Mouse (Mus musculus): ENCODE measurements around the gene Pkig. TPM values are rescaled to one million over a fixed set of nuclear protein-coding genes. Genes with fewer than 3 reads are reported as not detected.

Gene Pkig
- polyA plus RNA-seq (2016; fragmentation: Nextera tagmentation; extraction: Ambion mirVana) = 133 and 135 TPM in 2 replicates

DNA sequence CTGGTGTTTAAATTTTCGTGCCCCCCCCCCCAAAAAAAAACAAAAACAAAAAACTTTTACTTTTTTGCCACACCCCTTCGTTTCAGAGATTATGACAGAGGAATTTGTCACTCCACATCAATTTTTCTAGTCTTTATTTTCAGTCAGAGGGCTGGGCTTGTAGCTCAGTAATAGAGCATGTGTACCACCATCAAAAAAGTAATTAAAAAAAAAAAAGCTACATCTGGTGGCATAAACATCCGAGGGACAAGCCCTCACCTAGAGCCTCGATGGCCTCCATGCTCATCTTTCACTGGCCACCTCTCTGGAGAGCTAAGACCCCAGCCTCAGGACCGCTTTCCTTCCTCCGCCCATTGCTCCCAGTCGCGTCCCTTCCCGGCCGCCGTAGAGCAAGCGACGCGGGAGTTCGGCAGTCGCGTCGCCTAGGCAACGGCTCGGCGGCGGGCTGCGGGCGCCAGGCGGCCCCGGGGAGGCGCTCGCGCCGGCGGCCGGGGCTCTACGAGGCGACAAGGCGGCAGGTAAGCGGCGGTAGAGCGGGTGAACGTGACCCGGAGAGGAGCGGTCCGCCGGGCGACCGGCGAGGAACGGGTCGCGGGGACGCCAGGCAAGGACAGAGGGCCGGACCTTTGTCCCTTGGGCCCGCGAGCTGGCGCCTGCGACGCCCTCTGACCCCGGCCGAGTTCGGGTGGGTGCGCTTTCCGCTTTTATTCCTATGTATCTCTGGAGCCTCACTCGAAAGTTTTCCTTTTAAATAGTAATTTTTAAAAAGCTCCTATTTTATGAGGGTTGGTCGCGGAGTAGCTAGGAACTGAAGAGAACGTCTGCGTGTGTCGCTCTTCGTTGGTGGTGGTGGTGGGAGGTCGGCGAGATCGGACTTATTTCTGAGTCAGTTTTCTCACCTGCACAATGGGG is at the start of gene Pkig:
Pkig (plus strand) TSS at position 412 of the 912 bp plus-strand sequence.
- 1% methylated on average over 71 of the region's 71 CpGs for WGBS
- H3K4me1 ChIP-seq (replicated peaks) = peaks cover 25% of the 10 kb centered on the region
- ATAC-seq (ENCODE audit: insufficient number of reproducible peaks, insufficient read depth, low FRiP score, low TSS enrichment, low read depth) = peak; percentile 82

DNA sequence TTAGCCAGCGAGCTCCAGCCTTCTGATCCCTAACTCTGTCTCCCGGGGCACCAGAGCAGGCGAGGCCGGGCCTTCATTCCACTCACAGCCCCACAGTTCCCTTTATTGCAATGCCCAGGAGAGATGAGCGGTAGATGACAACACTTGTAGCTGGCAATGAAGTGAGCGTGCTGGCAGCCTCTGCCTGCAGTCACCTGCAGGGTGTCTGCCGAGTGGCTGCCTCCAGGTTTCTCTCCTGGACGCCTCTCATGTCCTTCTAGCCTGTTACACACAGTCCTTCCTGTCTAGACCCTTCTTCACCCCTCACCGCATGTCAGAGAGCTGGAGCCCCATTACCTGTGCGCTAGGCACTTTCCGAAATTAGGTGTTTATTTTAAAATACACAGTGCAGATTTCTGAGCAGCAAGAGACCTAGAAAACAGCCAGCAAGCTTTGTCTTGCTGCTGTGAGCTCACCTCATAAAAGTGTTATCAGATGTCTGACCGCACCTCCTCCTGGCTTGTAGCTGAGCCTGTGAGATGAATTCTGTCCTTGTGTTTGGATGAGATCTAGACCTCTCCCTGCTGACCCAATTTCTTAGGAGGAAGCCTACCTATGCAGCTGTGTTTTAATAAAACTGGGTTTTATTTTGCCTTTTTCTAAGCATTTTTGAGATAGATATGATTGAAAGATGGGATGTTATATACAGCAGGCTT is 48.8 kb upstream of the Pkig start:
- Histone ChIP-seq H3K9me3 (peaks cover 3% of the 10 kb centered on the region; the same call in 1 of the 2 replicates), H3K4me2 (no peak overlapping the region), H3K27ac (no peak overlapping the region), H3K36me3 (peaks cover 63% of the 10 kb centered on the region), H3K9ac (replicated peaks) (no peak overlapping the region), H3K4me1 (replicated peaks) (no peaks in the 10 kb centered on the region), H3K27me3 (no peaks in the 10 kb centered on the region), H3K4me3 (replicated peaks) (no peak overlapping the region)
- 84% methylated on average over 12 of the region's 12 CpGs for WGBS
- ATAC-seq (ENCODE audit: insufficient number of reproducible peaks, insufficient read depth, low FRiP score, low TSS enrichment, low read depth) = no peak

More for the DNA sequence above, at the start of gene Pkig:
- peak within 1 kb of the TSS; percentile 80 for H3K9ac ChIP-seq (replicated peaks)
- peak within 1 kb of the TSS; percentile 59 for H3K4me2 ChIP-seq
- no peaks in the 10 kb centered on the region for H3K36me3 ChIP-seq
- H3K9me3 ChIP-seq = no peaks in the 10 kb centered on the region
- no peaks in the 10 kb centered on the region for H3K27me3 ChIP-seq
- H3K27ac ChIP-seq = peak within 1 kb of the TSS; percentile 87
- H3K4me3 ChIP-seq (replicated peaks) = peak within 1 kb of the TSS; percentile 81

- Histone ChIP-seq H3K9ac (replicated peaks) (no peak overlapping the region), H3K4me2 (no peak overlapping the region), H3K36me3 (peaks cover 81% of the 10 kb centered on the region), H3K27me3 (no peaks in the 10 kb centered on the region), H3K27ac (no peak overlapping the region), H3K4me1 (replicated peaks) (no peaks in the 10 kb centered on the region), H3K4me3 (replicated peaks) (no peak overlapping the region), H3K9me3 (peaks cover 3% of the 10 kb centered on the region; the same call in 1 of the 2 replicates)
- WGBS = 67% methylated on average over 9 of the region's 9 CpGs
- ATAC-seq (ENCODE audit: insufficient number of reproducible peaks, insufficient read depth, low FRiP score, low TSS enrichment, low read depth) = no peak
Observed at GRCm38 (mm10) chr2:163611176-163611575, 47.0 kb upstream of the Pkig start.

DNA sequence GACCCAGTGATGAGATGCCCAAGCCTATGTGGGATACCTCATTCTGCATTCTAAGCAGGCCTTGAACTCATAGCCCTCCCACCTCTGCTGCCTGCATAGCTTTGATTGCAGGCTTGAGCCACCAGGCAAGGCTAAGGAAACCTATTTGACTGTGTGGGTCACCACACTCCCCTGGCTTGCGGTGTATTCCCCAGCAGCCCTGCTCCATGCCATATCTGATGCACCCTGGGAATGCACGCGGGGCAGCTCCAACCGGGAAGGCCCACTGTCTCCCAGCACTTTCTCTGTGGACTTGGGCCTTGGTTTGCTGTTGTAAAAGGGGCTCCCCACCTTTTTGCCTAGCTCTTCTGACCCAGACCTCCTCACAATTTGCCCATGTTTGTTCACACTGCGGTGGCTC is 45.0 kb upstream of the Pkig start:
- no peaks in the 10 kb centered on the region for H3K4me1 ChIP-seq (replicated peaks)
- 97% methylated on average over 5 of the region's 5 CpGs for WGBS
- no peaks in the 10 kb centered on the region for H3K27me3 ChIP-seq
- H3K36me3 ChIP-seq = peaks cover 88% of the 10 kb centered on the region
- H3K9ac ChIP-seq (replicated peaks) = no peak overlapping the region
- H3K9me3 ChIP-seq = peaks cover 3% of the 10 kb centered on the region; the same call in 1 of the 2 replicates
- no peak overlapping the region for H3K4me3 ChIP-seq (replicated peaks)
- ATAC-seq (ENCODE audit: insufficient number of reproducible peaks, insufficient read depth, low FRiP score, low TSS enrichment, low read depth) = no peak
- no peak overlapping the region for H3K27ac ChIP-seq
- no peak overlapping the region for H3K4me2 ChIP-seq

GRCm38 (mm10) chr2:163613990-163614389 is 44.2 kb upstream of the Pkig start:
- H3K36me3 ChIP-seq = peaks cover 95% of the 10 kb centered on the region
- peaks cover 3% of the 10 kb centered on the region; the same call in 1 of the 2 replicates for H3K9me3 ChIP-seq
- WGBS = 93% methylated on average over 4 of the region's 4 CpGs
- no peak overlapping the region for H3K27ac ChIP-seq
- no peak overlapping the region for H3K9ac ChIP-seq (replicated peaks)
- H3K27me3 ChIP-seq = no peaks in the 10 kb centered on the region
- no peaks in the 10 kb centered on the region for H3K4me1 ChIP-seq (replicated peaks)
- H3K4me3 ChIP-seq (replicated peaks) = no peak overlapping the region
- H3K4me2 ChIP-seq = no peak overlapping the region
- no peak for ATAC-seq (ENCODE audit: insufficient number of reproducible peaks, insufficient read depth, low FRiP score, low TSS enrichment, low read depth)

DNA sequence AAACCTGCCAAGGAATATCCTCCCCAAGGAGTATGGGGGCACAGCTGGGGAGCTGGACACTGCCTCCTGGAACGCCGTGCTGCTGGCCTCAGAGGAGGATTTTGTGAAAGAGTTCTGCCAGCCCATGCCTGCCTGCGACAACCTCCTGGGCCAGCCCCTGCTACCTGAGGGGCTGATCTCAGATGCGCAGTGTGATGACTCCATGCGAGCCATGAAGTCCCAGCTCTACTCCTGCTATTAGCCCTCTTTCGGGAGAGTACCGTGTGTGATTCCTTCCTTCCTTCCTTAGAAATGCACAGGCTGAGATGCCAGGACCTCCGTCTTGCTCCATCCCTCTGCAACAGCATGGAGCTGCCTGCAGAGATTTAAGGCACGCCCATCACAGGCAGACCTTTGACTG is 42.8 kb upstream of the Pkig start:
- peaks cover 3% of the 10 kb centered on the region; the same call in 1 of the 2 replicates for H3K9me3 ChIP-seq
- no peak for ATAC-seq (ENCODE audit: insufficient number of reproducible peaks, insufficient read depth, low FRiP score, low TSS enrichment, low read depth)
- no peak overlapping the region for H3K4me3 ChIP-seq (replicated peaks)
- WGBS = 95% methylated on average over 9 of the region's 9 CpGs
- H3K36me3 ChIP-seq = peaks cover 95% of the 10 kb centered on the region
- no peak overlapping the region for H3K27ac ChIP-seq
- H3K27me3 ChIP-seq = no peaks in the 10 kb centered on the region
- no peak overlapping the region for H3K4me2 ChIP-seq
- H3K4me1 ChIP-seq (replicated peaks) = no peaks in the 10 kb centered on the region
- no peak overlapping the region for H3K9ac ChIP-seq (replicated peaks)

- H3K4me2 ChIP-seq = no peak overlapping the region
- H3K9ac ChIP-seq (replicated peaks) = no peak overlapping the region
- no peak overlapping the region for H3K27ac ChIP-seq
- peaks cover 95% of the 10 kb centered on the region for H3K36me3 ChIP-seq
- peaks cover 3% of the 10 kb centered on the region; the same call in 1 of the 2 replicates for H3K9me3 ChIP-seq
- no peaks in the 10 kb centered on the region for H3K27me3 ChIP-seq
- no peaks in the 10 kb centered on the region for H3K4me1 ChIP-seq (replicated peaks)
- H3K4me3 ChIP-seq (replicated peaks) = no peak overlapping the region
- 92% methylated on average over 4 of the region's 4 CpGs for WGBS
- no peak for ATAC-seq (ENCODE audit: insufficient number of reproducible peaks, insufficient read depth, low FRiP score, low TSS enrichment, low read depth)
Observed at GRCm38 (mm10) chr2:163615906-163616651, 42.1 kb upstream of the Pkig start.

GRCm38 (mm10) chr2:163616652-163617227 is 41.4 kb upstream of the Pkig start:
- Histone ChIP-seq H3K9me3 (peaks cover 3% of the 10 kb centered on the region; the same call in 1 of the 2 replicates), H3K4me1 (replicated peaks) (no peaks in the 10 kb centered on the region), H3K27me3 (no peaks in the 10 kb centered on the region), H3K9ac (replicated peaks) (no peak overlapping the region), H3K36me3 (peaks cover 94% of the 10 kb centered on the region), H3K27ac (no peak overlapping the region), H3K4me2 (no peak overlapping the region), H3K4me3 (replicated peaks) (no peak overlapping the region)
- WGBS = 86% methylated on average over 3 of the region's 3 CpGs
- no peak for ATAC-seq (ENCODE audit: insufficient number of reproducible peaks, insufficient read depth, low FRiP score, low TSS enrichment, low read depth)

DNA sequence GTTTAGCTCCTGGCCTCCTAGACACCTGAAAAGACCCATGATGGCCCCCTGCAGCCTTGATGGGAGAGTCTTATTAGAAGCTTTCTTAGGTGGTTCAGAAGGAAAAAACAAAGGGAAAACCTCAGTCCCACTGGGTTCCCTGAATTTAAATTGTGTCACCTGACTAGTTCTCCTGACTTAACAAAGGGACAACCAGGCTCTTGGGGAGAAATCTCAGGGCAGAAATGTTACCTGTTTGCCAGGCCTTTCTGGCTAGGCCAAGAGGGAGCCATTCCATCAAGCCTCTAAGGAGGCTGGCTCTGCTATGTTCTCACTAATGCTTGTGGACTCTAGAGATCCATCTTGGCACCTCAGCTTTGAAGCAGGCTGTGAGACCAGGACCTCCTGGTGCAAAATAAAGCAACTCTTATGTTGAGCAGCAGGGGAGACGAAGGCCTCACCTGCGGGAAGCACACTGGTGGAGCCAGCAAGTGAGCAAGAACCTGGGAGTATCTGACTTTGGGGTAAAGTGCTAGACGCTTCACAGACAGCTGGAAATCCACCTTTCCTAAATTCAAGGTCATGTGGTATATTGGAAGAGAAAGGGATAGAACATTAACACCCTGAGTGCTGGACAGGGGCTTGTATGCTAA is 40.8 kb upstream of the Pkig start:
- no peaks in the 10 kb centered on the region for H3K4me1 ChIP-seq (replicated peaks)
- no peak overlapping the region for H3K4me2 ChIP-seq
- H3K27me3 ChIP-seq = no peaks in the 10 kb centered on the region
- no peak overlapping the region for H3K27ac ChIP-seq
- H3K9ac ChIP-seq (replicated peaks) = no peak overlapping the region
- peaks cover 3% of the 10 kb centered on the region; the same call in 1 of the 2 replicates for H3K9me3 ChIP-seq
- ATAC-seq (ENCODE audit: insufficient number of reproducible peaks, insufficient read depth, low FRiP score, low TSS enrichment, low read depth) = no peak
- H3K4me3 ChIP-seq (replicated peaks) = no peak overlapping the region
- H3K36me3 ChIP-seq = peaks cover 93% of the 10 kb centered on the region
- 83% methylated on average over 3 of the region's 3 CpGs for WGBS

GRCm38 (mm10) chr2:163617874-163618273 is 40.3 kb upstream of the Pkig start:
- Histone ChIP-seq H3K27ac (no peak overlapping the region), H3K4me1 (replicated peaks) (no peaks in the 10 kb centered on the region), H3K27me3 (no peaks in the 10 kb centered on the region), H3K4me2 (no peak overlapping the region), H3K4me3 (replicated peaks) (no peak overlapping the region), H3K36me3 (peaks cover 94% of the 10 kb centered on the region), H3K9ac (replicated peaks) (no peak overlapping the region), H3K9me3 (peaks cover 3% of the 10 kb centered on the region; the same call in 1 of the 2 replicates)
- 95% methylated on average over 4 of the region's 4 CpGs for WGBS
- ATAC-seq (ENCODE audit: insufficient number of reproducible peaks, insufficient read depth, low FRiP score, low TSS enrichment, low read depth) = no peak

Data from limb, embryonic 12.5 days (tissue).